Mouse (Mus musculus) adrenal gland (tissue): ENCODE results near the gene Ift88.

ENCODE experiments used
- intact Hi-C: fragments of 180-260 bp; cut with DNase I; formaldehyde crosslinking; loops from one replicate; pipeline ENCODE4 v1.15.1; 2025

Ift88 gene

GRCm38 (mm10) chr14:57529786-57530515, 106.1 kb downstream of the Ift88 start:
- intact Hi-C loops, result loop anchor here (5.0 kb wide), 1 partner anchor 87 kb away; no protein-coding TSS in a partner anchor

DNA sequence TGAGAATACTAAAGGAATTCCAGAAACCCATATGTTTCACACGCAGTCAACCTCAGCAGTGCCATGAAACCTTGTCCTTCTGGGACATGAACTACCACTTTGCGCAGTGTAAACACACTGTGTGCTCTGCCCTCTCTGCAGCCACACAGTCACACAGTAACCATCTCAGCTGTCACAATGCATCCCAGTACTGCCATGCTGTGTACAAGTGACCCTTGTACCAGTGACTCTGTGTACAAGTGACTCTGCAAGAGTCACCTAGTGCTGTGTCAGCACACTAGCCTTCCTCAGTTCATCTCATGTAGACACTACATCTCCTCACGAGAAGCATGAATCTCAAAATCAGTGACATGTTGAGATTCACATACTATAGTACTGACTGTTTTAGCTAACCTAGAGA, 108.7 kb downstream of the Ift88 start:
- intact Hi-C loops, result loop anchor here (5.0 kb wide), 1 partner anchor 85 kb away; no protein-coding TSS in a partner anchor

DNA sequence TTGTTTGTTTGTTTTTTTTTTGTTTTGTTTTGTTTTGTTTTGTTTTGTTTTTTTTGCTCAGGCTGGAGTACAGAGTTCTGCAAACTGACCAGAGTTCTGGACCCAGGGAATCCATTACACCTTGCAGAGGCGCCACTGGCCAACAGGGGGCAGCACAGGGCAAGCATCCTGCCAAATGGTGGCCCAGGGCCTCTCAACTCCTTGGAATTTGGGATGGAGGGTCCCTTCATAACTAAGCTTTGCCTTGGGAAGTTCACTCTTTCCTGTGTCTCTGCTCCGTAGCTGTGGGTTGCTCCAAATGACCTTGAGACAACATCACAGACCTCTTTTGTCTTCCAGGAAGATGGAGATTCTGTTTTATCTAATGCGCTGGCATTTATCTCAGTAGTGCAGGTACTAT, 109.4 kb downstream of the Ift88 start:
- intact Hi-C loops, result loop anchor here (5.0 kb wide), 1 partner anchor 84 kb away; no protein-coding TSS in a partner anchor

DNA sequence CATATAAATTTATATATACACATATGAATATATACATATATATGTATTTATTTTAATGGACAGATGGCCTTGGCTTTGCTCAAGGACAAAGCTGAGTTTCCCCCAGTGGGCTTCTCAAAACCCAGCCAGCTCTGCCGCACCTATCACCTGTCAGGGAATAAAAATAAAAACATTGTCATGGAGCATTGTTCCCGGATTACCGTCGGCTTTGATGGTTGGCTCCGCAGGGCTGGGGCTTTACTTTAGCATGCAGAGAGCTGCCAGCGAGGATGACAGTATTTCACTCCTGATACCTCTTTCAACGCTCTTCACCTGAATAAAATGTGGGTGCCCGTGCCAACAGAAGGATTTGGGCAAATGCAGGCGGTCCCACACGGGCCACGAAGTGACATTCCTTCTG, 110.0 kb downstream of the Ift88 start:
- intact Hi-C loops, result loop anchor here (5.0 kb wide), 1 partner anchor 83 kb away; no protein-coding TSS in a partner anchor

- intact Hi-C loops, result loop anchor here (5.0 kb wide), 1 partner anchor 83 kb away; no protein-coding TSS in a partner anchor
Measured at GRCm38 (mm10) chr14:57534346-57534745, 110.5 kb downstream of the Ift88 start.

GRCm38 (mm10) chr14:57534961-57535360, 111.1 kb downstream of the Ift88 start:
- intact Hi-C loops, result loop anchor here (5.0 kb wide), 2 partner anchors 37 to 82 kb away; partner anchors contain the start of gene Eef1akmt1

DNA sequence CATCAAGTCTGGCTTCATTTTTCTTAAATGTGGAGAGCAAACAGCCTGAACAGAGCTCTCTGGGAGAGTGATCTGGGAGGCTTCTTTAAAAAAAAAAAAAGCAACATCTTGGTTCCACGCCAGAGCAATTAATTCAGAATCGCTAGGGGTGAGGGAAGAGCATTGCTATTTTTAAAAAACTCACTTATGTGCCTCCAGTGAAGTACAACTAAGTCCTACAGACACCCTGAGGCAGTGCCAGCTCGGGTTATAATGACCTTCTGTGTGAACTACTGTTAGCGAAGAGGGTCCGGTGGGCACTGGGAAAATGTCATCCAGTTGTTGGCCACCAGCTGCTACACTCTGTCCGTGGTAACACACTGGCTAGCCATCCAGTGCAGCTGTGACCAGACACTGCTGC, 111.8 kb downstream of the Ift88 start:
- intact Hi-C loops, result loop anchor here (5.0 kb wide), 1 partner anchor 37 kb away; the partner anchor contains the start of gene Eef1akmt1

DNA sequence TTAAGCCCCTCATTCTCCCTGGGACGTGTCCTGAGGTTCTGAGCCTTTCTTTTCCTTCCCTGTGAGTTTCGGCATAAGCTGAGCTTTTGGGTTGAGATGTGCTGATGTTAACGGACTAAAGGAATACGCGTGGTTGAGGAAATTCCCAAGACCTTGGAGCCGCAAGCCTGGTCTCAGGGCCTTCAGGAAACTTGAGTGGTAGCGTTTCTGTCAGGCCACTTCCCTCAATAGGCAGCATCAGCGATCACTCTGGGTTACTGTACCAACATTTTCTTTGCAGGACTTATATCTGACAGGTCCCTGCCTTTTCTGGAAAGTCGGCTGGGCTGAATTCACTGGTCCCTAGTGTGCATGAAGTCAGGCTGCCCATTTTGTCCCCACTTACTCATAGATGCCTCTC, 113.0 kb downstream of the Ift88 start:
- intact Hi-C loops, result loop anchor here (5.0 kb wide), 1 partner anchor 35 kb away; the partner anchor contains the start of gene Eef1akmt1

DNA sequence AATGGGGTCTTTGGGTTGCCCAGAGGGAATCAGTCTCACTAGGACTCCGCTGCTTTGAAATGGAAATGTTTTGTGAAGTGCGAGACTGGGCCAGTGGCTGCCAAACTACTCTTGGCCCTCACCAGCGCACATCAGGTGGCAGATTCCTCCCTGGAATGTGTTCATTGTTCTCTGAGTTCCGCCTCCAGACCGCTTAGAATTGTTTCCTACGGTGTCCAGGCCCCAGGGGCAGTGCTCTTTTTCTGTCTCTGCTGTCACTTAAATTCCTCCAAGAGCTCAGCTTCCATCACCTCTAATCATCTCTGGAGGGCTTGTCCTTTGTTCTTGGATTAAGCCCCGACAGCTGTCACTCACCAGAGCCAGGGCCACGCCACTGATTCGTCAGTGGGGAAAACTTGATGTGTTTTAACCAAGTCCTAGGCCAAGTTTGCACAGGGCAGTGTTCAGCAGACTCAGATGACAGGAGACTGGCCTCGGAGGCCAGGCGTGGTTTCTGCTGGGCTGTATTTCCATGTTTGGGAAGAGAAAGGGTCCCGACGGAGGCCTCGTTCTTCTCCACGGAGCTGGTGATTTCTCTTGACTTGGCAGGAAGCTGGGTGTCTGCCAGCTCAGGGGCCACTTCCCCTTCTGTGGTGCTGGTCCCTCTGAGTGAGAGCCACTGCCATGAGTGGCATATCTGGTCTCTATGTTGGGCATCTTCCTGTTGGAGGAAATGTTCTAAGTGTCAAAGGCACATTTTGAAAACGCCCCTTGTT, 113.6 kb downstream of the Ift88 start:
- intact Hi-C loops, result loop anchor here (5.0 kb wide), 1 partner anchor 35 kb away; the partner anchor contains the start of gene Eef1akmt1

GRCm38 (mm10) chr14:57540683-57541082, 116.8 kb downstream of the Ift88 start:
- intact Hi-C loops, result no loop called here

- intact Hi-C loops, result no loop called here
Measured at GRCm38 (mm10) chr14:57542231-57542630, 118.4 kb downstream of the Ift88 start.

- intact Hi-C loops, result no loop called here
Measured at GRCm38 (mm10) chr14:57543420-57544039, 119.7 kb downstream of the Ift88 start.

DNA sequence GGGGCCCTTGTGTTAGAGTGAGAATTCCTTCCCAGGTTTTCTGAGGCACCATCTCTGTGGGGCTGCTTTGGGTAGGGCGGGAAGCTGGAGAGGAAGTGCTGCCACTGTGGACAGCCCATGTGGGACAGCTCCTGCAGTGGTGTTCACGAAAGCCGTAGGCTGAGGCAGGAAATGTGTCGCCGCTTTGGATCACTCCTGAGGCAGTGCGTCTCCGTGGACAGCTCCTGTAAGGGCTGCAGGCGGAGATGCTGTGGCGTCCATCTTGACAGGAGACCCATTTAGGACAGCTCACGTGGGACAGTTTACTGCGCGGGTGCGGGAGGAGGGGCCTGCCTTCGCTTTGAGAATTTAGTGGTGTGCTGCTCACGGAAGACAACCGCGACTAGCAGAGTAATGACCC, 121.7 kb downstream of the Ift88 start:
- intact Hi-C loops, result no loop called here

DNA sequence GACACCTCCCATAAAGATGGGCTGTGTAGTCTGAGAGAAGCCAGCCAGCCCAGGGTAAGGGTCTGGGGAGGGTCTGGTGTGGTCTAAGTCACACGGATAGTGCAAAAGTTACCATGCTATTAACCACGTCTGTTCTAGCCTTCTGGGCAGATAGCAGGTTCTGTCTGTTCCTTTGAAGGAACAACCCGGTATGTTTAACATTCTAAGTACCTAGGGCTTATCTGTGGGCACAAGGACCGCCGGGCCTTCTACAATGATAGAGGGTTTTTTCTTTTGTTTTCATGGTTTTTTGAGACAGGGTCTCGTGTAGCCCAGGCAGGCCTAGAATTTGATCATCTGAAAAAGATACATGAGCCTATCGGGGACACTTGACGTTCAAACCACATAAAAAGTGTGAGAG, 122.3 kb downstream of the Ift88 start:
- intact Hi-C loops, result no loop called here

DNA sequence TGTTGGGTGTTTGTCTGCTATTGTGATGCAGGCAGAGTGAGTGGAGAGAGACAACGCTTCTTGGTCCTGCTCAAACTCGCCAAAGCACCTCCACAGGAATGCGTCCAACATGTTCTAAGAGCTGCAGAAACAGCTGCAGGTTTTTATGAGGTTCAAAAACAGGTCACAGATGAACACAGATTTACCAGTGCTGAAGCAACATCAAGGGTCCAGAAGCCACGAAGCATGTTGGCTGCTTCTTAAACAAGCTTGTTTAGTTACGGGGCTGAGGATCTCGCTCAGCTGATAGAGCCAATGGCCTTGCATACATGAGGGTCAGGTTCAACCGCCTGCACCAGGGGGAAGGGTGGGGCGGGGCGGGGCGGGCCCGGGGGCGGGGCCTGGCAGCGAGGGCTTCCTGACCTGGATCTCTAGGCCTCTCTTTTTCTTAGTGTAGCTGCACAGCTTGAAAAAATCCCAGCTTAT, 122.7 kb downstream of the Ift88 start:
- intact Hi-C loops, result no loop called here

GRCm38 (mm10) chr14:57547062-57547461, 123.2 kb downstream of the Ift88 start:
- intact Hi-C loops, result no loop called here

GRCm38 (mm10) chr14:57552945-57553344, 129.1 kb downstream of the Ift88 start:
- intact Hi-C loops, result no loop called here

DNA sequence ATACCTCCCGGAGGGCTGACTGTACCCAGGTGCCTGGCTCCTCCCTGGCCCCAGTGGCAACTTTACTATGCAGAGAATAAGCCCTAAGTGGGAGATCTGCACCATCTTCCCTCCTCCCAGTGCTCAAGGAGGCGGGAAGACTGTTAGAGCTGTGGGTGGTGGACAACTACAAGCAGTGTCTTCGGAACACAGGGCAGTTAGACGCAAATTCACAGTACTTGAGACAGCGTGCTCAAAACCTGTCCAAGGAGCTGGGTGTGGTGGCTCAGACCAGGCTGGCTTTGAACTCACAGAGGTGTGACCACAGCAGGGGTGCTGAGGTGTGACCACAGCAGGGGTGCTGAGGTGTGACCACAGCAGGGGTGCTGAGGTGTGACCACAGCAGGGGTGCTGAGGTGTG, 130.6 kb downstream of the Ift88 start:
- intact Hi-C loops, result no loop called here

GRCm38 (mm10) chr14:57555471-57556070, 131.7 kb downstream of the Ift88 start:
- intact Hi-C loops, result no loop called here

DNA sequence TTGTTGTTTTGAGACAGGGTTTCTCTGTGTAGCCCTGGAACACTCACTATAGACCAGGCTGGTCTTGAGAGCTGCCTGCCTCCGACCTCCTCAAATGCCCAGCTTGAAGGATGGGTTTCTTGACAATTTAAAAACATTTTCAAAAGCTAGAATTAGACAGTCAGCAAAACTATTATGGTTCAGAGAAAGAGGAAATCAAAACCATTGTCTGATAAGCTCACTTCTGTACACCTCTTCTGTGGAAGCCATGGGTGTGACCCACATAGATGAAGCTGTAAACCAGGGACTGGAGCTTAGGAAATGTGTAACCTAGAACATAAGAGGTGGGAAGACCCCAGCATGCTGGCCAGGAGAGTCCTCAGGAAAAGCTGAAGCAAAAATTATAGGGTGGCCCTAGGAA, 133.1 kb downstream of the Ift88 start:
- intact Hi-C loops, result no loop called here

- intact Hi-C loops, result no loop called here
Measured at GRCm38 (mm10) chr14:57565626-57566025, 141.8 kb downstream of the Ift88 start.
